Mouse (Mus musculus): ENCODE results near the gene Olfr1509.
"Not testable (repeated sequence)": the region's sequence is repeated elsewhere in the genome, so short reads cannot be mapped to it uniquely, and the experiment has no call there.

Gene Olfr1509

DNA sequence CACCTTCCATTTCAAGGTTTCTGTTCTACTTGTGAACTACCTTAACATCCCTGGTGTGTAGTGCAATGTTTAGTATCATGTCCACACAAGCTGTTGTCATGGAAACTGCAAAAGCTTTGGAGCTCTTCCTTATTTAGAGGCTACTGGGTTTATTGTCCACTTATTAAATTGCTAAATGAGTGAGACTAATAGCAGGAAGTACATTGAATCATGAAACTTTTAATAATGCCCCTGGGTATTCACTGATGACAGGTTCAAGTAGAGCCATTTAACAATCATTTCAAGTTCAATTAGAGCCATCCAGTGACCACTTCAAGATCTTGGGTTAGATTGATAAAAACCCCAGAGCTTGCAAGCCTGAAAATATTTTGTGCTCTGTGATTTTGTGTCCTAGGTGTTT lies at the start of gene Olfr1509:
Gene Olfr1509, plus strand, starts transcription at position 301 of the 400 bp plus-strand sequence.
- DNase-seq: no peak

DNA sequence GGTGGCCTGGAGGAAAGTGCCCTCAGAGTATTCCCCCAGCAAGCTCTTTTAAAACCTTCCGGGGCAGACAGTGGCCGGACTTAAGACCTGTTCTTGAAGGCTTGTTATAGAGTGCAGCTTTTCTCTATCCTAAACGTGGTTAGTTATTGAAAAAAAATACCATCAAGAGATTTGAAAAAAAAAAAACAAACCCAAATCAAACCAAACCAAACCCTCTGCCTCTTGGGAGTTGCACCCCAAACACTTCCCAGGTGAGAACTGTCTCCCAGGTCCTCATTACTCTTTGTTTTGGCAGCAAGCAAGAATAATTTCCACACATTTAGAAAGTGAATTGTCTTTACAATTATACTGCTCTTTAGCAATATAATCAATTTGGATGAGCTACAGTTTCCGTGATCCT lies 45.5 kb upstream of the Olfr1509 start, which contains the start of gene Olfr1511:
Gene Olfr1511, minus strand, starts transcription at position 101 of the 400 bp plus-strand sequence.
- DNase-seq: no peak

DNA sequence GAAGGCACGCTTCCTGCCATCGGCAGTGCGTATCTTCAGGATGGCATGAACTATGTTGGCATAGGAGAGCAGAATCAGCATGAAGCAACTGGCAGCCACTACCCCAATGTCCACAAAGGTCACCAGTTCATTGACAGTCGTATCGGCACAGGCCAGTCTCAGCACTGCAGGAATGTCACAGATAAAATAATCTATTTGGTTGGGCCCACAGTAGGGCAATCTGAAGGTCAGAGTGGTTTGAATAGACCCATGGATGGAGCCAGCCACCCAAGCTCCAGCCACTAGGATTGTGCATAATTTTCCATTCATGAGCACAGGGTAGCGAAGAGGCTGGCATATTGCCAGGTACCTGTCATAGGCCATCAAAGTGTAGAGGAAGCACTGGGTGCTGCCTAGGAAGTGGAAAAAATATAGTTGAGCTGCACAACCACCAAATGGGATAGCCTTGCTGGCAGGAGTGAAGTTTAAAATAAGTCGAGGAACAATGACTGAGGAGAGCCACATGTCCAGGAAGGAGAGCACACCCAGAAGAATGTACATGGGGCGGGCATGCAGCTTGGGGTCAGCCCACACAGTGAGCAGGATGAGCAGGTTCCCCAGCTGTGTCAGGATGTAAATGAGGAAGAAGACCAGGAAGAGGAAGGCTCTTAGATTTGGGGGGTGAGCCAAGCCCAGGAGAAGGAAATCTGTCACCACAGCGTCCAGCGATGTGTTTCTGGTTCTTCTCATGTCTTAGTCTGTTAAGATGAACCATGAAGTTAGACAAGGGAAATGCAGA lies 32.5 kb upstream of the Olfr1509 start:
- not testable (repeated sequence) for DNase-seq

DNA sequence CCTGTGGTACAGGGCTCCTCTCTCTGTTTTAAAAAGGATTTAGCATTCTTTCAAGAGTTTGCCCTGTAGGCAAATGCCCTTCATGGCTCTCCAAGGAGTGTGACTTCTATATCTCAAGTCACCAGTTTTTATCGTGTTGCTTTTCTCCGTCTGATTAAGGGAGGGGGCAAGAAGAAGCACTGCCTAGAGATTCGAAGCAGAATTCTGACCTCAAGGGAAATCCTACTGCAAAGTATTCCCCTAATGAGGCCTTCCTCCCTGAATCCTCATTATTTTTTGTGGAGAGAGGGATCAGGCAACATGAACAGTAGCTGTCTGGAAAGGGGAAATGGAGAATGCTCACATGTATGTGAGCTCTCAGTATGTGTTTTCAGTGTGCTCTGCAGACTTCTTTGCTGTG lies 28.5 kb upstream of the Olfr1509 start, which contains the start of gene Olfr1510:
Gene Olfr1510, minus strand, starts transcription at position 101 of the 400 bp plus-strand sequence.
- no peak for DNase-seq

DNA sequence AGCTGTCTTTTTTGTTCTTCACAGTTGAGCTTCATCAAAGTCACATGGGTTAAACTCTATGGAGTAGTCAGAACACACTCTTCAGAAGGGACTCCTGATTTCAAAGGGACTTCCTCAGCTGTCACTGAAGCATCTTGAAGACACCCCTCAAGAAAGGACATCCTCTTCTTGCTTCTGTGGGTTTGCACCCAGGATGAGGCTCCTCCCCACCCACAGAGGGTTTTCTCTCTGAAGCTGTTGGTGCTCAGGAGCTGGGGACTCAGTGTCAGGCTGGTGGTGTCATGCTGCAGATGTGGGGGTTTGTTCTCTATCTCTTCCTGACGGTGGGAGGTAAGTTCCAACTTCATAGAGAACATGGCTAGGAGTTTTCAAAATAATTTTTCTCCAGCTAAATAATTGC lies 15.1 kb upstream of the Olfr1509 start:
- DNase-seq: no peak

DNA sequence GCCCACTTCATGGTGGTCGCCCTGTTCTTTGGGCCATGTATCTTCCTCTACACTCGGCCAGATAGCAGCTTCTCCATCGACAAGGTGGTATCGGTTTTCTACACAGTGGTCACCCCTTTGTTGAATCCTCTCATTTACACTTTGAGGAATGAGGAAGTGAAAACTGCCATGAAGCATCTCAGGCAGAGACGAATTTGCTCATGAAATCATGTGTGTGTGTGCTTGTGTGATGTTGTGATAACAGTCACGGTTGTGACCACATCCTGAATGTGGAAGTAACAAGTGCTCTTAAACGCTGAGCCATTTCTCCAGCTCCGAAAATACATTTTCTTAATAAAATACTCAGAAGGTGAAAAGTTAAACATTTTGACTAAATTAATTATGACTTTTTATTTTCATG lies 8.3 kb downstream of the Olfr1509 start:
- no peak for DNase-seq

DNA sequence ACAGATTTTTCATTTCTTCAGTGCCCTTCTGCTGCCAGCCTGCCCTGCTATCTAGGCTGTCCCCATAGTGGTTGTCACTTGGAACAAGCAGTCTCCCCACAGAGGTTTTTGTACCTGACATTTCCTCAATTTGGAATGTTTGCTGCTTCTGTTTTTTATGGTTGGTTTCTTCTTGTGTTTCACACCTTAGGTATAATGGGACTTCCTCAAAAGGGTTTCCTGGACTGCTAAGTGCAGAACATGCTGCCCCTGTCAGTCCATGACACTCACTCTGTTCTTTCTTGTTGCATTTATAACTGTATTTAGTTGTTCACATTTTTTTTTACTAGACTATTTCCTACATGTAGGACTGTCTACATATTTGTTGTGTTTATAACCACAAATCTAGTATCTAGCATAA lies 19.1 kb downstream of the Olfr1509 start:
- DNase-seq: no peak

DNA sequence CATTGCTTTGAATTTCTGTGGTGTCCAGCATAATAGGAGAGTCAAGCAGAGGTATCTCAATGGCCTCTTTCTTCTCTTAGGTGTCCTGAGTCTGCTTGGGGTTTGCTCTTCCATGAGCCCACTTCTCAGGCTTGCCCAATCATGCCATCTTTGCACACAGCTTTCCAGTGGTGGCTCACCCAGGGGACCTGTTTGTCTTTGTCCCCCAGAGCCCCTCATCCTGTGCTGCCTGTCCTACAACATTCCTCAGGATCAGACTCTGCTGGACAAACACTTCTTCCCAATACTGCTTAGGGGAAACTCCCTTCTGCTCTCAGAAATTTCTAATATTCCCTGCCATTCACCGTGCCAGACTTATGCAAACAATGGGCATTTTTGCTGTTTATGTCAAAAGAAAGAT lies 22.9 kb downstream of the Olfr1509 start:
- DNase-seq: no peak

DNA sequence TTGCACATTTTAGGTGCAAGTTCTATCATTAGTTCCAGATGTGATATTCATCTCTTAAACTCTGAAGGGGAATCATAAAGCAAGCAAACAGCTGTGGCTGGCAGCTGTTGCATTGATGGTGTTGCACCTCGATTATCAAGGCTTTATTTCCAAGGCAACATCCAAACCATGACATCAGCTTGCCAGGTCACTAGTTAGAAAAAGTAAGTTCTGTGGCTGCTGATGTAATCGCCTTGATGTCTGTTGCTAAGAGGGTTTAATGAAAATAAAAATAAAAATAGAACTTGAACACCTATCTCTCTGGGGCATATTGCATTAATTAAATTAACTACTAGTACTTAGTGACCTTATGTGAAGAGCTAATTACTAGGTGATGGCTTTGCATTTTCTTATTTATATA lies 24.6 kb downstream of the Olfr1509 start, which contains the start of gene Olfr1508:
Gene Olfr1508, minus strand, starts transcription at position 101 of the 400 bp plus-strand sequence.
- no peak for DNase-seq

DNA sequence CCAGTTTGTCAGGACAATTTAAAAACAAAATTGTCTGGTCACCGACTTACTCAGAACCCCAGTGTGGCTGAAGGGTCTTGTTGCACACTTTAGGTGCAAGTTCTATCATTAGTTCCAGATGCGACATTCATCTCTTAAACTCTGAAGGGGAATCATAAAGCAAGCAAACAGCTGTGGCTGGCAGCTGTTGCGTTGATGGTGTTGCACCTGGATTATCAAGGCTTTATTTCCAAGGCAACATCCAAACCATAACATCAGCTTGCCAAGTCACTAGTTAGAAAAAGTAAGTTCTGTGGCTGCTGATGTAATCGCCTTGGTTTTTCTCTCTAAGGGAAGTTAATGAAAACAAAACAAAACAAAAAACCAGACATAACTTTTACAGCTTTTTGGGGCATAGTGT lies 52.7 kb downstream of the Olfr1509 start, which contains the start of gene Olfr1507:
Gene Olfr1507, minus strand, starts transcription at position 234 of the 400 bp plus-strand sequence.
- DNase-seq: no peak

Data from kidney, adult 9 months (tissue).